Mouse (Mus musculus): Measurements from ENCODE around the gene Rnf207.

DNA sequence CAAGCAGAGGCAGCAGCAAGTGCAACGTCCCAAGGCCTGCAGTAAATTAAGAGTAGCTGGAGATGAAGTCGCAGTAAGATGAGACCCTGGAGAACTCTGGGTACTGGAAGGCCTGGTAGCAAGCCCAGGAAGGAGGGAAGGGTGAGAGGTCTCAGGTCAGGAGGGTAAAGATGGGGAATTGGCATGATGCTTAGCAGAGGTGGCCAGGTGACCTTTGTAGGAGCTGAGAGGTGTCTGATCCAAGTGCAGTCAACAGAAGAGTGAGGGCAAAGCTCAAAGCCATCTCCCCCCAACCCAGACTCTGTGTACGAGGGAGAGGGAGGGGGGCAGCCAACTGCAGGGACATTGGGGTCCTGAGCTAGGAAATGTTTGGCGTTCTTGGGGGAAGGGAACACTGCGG, 2.7 kb upstream of the Rnf207 start:
- TF ChIP-seq CTCF (IDR thresholded peaks at IDR 0.05; ENCODE audit: extremely low read depth, insufficient read length, insufficient replicate concordance, low read depth, low read length) (no peak), POLR2A (IDR thresholded peaks at IDR 0.05; ENCODE audit: low read depth, low read length) (no peak)
